Mouse (Mus musculus) midbrain, embryonic 14.5 days (tissue): Measurements from ENCODE around the gene Tnip1. TPM values are rescaled to one million over a fixed set of nuclear protein-coding genes. Genes with fewer than 3 reads are reported as not detected.
A peak's percentile ranks its signal among the peaks of the same experiment; 100 is the strongest.

Experiments
- ATAC-seq: fragments of 200-750 bp; cut with Nextera tagmentation; 2 replicates; pipeline ENCODE4 v1.8.0; 2017; ENCODE audit warnings: moderate number of reproducible peaks, moderate library complexity; ENCODE audit not compliant: low FRiP score, low TSS enrichment
- DNase-seq: peaks from one replicate; pipeline ENCODE4 v3.0.0-alpha.2; 2015
- H3K27ac ChIP-seq: fragments of 300-500 bp; sonication (generic); replicated peaks from 2 replicates; pipeline ENCODE4 v1.5.1; 2014; ENCODE audit warnings: mild to moderate bottlenecking, low read depth, low read length, moderate library complexity
- H3K27me3 ChIP-seq: fragments of 300-500 bp; sonication (generic); 2 replicates; pipeline ENCODE4 v1.6.1; 2014; ENCODE audit warnings: low read length, control low read depth, mixed read lengths; ENCODE audit not compliant: control insufficient read depth, insufficient read depth
- H3K36me3 ChIP-seq: fragments of 300-500 bp; sonication (generic); 2 replicates; pipeline ENCODE4 v1.6.1; 2014; ENCODE audit warnings: low read length, control low read depth; ENCODE audit not compliant: control insufficient read depth, insufficient read depth
- H3K4me1 ChIP-seq: fragments of 300-500 bp; sonication (generic); 2 replicates; pipeline ENCODE4 v1.6.1; 2014; ENCODE audit warnings: mild to moderate bottlenecking, antibody characterized with exemption, low read length, control low read depth; ENCODE audit not compliant: control insufficient read depth, insufficient read depth
- H3K4me2 ChIP-seq: fragments of 300-500 bp; sonication (generic); 2 replicates; pipeline ENCODE4 v1.6.1; 2014; ENCODE audit warnings: mild to moderate bottlenecking, low read length, moderate library complexity
- H3K4me3 ChIP-seq: fragments of 300-500 bp; sonication (generic); replicated peaks from 2 replicates; pipeline ENCODE4 v1.5.1; 2014; ENCODE audit warnings: low read depth, low read length
- H3K9ac ChIP-seq: fragments of 300-500 bp; sonication (generic); replicated peaks from 2 replicates; pipeline ENCODE4 v1.6.1; 2014; ENCODE audit warnings: mild to moderate bottlenecking, low read length, moderate library complexity
- H3K9me3 ChIP-seq: fragments of 300-500 bp; sonication (generic); 2 replicates; pipeline ENCODE4 v1.6.1; 2016; ENCODE audit warnings: low read length, control low read depth, mixed read lengths; ENCODE audit not compliant: control insufficient read depth
- WGBS: fragments of 180-500 bp; shearing (Covaris S2); extraction: QIAGEN DNeasy Blood & Tissue Kit; methylation state at CpG from one replicate; pipeline ENCODE4 v1.1.7; 2014; 5-methylcytosine and 5-hydroxymethylcytosine counted together
- polyA plus RNA-seq: library from polyadenylated mRNA; unstranded; fragments of >200 nt; fragmentation: Nextera tagmentation; extraction: Ambion mirVana; gene quantifications from 2 replicates; pipeline ENCODE4 v1.2.1, GENCODE M21; 2014

Tnip1 gene
- polyA plus RNA-seq, 1 experiment from 2014 or later, result 15.1 TPM

- Histone ChIP-seq H3K4me2 (no peak overlapping the region), H3K9ac (no peak overlapping the region), H3K27me3 (no peaks in the 10 kb centered on the region), H3K9me3 (no peaks in the 10 kb centered on the region), H3K4me1 (no peaks in the 10 kb centered on the region), H3K36me3 (no peaks in the 10 kb centered on the region), H3K27ac (no peak overlapping the region), H3K4me3 (no peak overlapping the region)
- WGBS, result 97% methylated on average over 2 of the region's 2 CpGs
- DNase-seq, result no peak
- no peak for ATAC-seq
Observed at GRCm38 (mm10) chr11:54975756-54976155, 13.0 kb upstream of the Tnip1 start.

GRCm38 (mm10) chr11:54975340-54975739 lies 12.6 kb upstream of the Tnip1 start:
- 87% methylated on average over 5 of the region's 5 CpGs for WGBS

DNA sequence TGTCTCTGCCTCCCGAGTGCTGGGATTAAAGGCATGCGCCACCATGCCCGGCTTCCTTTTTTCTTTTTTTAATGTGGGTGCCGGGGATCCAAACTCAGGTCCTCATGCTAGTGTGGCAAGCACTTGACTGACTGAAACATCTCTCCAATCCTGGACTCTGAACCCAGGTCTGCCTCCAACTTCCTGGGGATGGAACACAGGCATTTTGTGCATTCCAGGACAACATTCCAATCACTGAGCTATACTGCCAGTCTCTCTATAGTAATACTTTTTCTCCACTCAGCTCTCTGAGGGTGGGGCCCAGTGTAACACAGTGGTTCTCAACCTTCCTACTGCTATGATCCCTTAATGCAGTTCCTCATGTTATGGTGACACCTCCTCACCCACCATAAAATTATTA lies 11.9 kb upstream of the Tnip1 start:
- 93% methylated on average over 4 of the region's 4 CpGs for WGBS
- ATAC-seq, result no peak

More at GRCm38 (mm10) chr11:54975340-54975739, 12.6 kb upstream of the Tnip1 start:
- H3K27me3 ChIP-seq, result no peaks in the 10 kb centered on the region
- H3K27ac ChIP-seq, result no peak overlapping the region
- no peaks in the 10 kb centered on the region for H3K36me3 ChIP-seq
- H3K4me1 ChIP-seq, result no peaks in the 10 kb centered on the region
- ATAC-seq (no peak), DNase-seq (no peak)
- no peak overlapping the region for H3K4me2 ChIP-seq
- no peaks in the 10 kb centered on the region for H3K9me3 ChIP-seq
- H3K9ac ChIP-seq, result no peak overlapping the region
- H3K4me3 ChIP-seq, result no peak overlapping the region

DNA sequence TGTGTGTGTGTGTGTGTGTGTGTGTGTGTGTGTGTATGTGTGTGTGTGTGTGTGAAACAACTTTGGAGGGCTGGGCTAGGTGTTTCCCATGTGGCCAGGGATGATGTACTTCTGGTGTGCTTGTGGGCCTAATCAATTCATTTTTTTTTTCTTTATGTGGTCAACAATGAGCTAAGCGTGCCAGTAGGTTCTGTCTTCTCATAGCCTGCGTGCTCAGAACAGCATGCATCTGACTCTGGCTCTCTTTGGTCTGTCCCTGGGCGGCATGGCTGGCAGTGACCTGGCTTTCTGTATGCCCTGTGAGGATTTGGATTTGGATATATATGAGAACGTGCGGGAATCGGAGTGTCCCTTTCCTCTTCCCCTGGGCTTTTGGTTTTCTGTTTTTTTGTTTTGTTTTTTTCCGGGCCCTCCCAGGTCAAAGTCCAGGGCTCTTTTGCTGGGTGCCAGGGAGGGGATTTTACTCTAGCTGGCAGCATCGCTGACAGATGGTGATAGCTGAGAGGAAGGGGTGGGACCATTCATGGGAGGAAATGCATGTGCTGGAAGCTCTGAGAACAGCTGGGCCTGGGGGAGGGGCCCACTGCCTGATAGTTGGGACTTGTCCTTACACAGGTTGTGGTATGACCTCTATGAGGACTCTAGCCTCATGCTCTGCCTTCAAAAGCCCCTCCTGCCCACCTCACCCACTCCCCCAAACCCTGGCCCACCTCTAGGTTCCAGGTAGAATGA lies 10.9 kb upstream of the Tnip1 start:
- peak overlapping the region; percentile 46; the same call in 1 of the 2 replicates for H3K27ac ChIP-seq
- no peaks in the 10 kb centered on the region for H3K27me3 ChIP-seq
- H3K36me3 ChIP-seq, result no peaks in the 10 kb centered on the region
- DNase-seq (peak; percentile 46), ATAC-seq (no peak)
- 61% methylated on average over 8 of the region's 8 CpGs for WGBS
- no peak overlapping the region for H3K4me2 ChIP-seq
- H3K4me3 ChIP-seq, result no peak overlapping the region
- H3K4me1 ChIP-seq, result no peaks in the 10 kb centered on the region
- H3K9me3 ChIP-seq, result no peaks in the 10 kb centered on the region
- no peak overlapping the region for H3K9ac ChIP-seq

More for the DNA sequence above, 11.9 kb upstream of the Tnip1 start:
- no peak overlapping the region for H3K4me3 ChIP-seq
- no peaks in the 10 kb centered on the region for H3K9me3 ChIP-seq
- H3K9ac ChIP-seq, result no peak overlapping the region
- no peak overlapping the region for H3K4me2 ChIP-seq
- H3K4me1 ChIP-seq, result no peaks in the 10 kb centered on the region
- H3K36me3 ChIP-seq, result no peaks in the 10 kb centered on the region
- H3K27ac ChIP-seq, result no peak overlapping the region
- DNase-seq, result no peak
- no peaks in the 10 kb centered on the region for H3K27me3 ChIP-seq

- Histone ChIP-seq H3K4me3 (no peak overlapping the region), H3K36me3 (no peaks in the 10 kb centered on the region), H3K27ac (no peak overlapping the region), H3K4me2 (no peak overlapping the region), H3K9ac (no peak overlapping the region), H3K4me1 (no peaks in the 10 kb centered on the region), H3K9me3 (no peaks in the 10 kb centered on the region), H3K27me3 (no peaks in the 10 kb centered on the region)
- DNase-seq (no peak), ATAC-seq (no peak)
- 71% methylated on average over 6 of the region's 6 CpGs for WGBS
Observed at GRCm38 (mm10) chr11:54972789-54973188, 10.1 kb upstream of the Tnip1 start.

DNA sequence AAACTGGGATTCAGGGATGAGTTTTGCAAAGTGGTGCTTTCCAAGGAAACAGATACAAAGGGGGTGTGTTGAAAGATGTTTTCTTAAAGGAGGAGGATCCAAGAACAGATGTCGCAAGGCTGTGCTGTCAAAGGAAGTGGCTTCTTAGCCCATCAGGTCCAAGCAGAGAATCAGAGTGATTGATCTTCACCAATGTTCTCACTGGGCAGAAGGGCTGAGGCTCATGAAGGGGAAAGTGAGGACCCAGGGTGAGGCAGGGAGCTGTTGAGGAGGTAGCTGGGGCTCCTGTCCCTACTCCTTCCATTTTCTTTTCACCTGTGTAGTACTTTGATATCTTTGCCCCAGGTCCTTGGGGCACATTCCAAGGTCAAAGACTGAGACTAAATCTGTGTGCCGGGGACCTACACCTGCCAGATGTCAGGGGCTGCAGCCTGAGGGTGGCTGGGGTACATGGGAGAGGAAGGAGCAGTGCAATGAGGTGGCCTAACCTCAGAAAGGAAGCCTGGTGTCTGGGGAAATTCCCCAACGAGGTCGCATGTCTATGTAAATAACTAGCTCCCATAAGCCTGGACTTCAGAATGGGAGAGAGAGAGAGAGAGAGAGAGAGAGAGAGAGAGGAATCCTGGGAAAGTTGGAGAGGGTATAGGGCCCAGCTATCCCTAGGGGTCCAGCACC lies 9.5 kb upstream of the Tnip1 start:
- WGBS, result 65% methylated on average over 4 of the region's 4 CpGs
- Histone ChIP-seq H3K9me3 (no peaks in the 10 kb centered on the region), H3K4me1 (no peaks in the 10 kb centered on the region), H3K36me3 (no peaks in the 10 kb centered on the region), H3K27me3 (no peaks in the 10 kb centered on the region), H3K4me2 (no peak overlapping the region), H3K9ac (no peak overlapping the region), H3K27ac (no peak overlapping the region), H3K4me3 (no peak overlapping the region)
- no peak for ATAC-seq
- no peak for DNase-seq

DNA sequence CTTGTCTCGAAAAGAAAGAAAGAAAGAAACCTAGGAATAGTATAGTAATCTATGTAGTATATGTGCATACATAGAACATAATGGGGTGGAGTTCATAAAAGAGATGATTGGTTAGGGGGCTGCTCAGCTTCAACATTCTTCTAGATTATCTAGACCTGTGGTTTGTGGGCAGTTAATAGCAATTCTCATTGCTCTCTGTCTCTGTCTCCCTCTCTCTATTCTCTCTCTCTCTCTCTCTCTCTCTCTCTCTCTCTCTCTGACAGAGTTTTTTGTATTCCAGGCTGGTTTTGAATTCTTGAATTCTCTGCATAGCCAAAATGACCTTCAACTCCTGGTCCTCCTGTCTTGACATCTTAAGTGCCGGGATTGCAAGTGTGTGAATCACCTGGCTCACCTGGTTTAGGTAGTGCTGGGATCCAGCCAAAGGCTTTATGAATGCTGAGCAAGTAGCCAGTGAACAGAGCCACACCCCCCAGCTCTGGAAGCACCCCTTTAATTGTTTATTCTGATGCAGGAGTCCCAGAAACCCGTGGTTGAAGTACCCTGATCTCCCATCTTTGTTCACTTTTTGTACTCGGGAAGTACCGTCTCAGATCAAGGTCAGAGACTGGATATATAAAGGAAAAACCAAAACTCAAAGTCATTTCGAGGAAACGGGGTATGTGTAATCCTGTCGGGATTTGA lies 8.8 kb upstream of the Tnip1 start:
- no peaks in the 10 kb centered on the region for H3K4me1 ChIP-seq
- 76% methylated on average over 8 of the region's 8 CpGs for WGBS
- ATAC-seq (no peak), DNase-seq (no peak)
- H3K27me3 ChIP-seq, result no peaks in the 10 kb centered on the region
- no peaks in the 10 kb centered on the region for H3K36me3 ChIP-seq
- H3K4me3 ChIP-seq, result no peak overlapping the region
- no peak overlapping the region for H3K9ac ChIP-seq
- H3K27ac ChIP-seq, result no peak overlapping the region
- no peaks in the 10 kb centered on the region for H3K9me3 ChIP-seq
- no peak overlapping the region for H3K4me2 ChIP-seq

DNA sequence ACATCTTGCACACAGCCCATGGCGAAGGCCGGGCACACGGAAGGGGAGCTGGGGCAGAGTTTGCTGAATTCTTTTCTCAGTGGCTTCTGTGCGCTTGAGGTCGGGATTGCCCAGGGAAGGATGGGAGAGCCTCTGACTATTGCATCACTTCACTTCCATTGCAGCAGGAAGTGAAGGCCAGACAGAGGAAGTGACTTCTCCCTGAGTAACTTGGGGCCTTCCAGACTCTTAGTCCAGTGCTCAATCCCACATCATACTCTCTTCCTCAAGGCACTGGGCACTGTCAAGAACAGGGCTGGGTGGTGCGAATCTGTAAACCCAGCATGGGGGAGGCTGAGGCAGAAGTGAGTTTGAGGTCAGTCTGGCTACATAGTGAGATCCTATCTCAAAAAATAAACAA lies 2.5 kb upstream of the Tnip1 start:
- H3K4me1 ChIP-seq, result no peaks in the 10 kb centered on the region
- no peak for ATAC-seq
- WGBS, result 86% methylated on average over 6 of the region's 6 CpGs

More for the DNA sequence above, 2.5 kb upstream of the Tnip1 start:
- Histone ChIP-seq H3K9ac (no peak overlapping the region), H3K27me3 (no peaks in the 10 kb centered on the region), H3K4me3 (no peak overlapping the region), H3K4me2 (no peak overlapping the region), H3K9me3 (no peaks in the 10 kb centered on the region), H3K27ac (no peak overlapping the region), H3K36me3 (no peaks in the 10 kb centered on the region)
- no peak for DNase-seq
